Mouse (Mus musculus) hindbrain, embryonic 13.5 days (tissue): Measurements from ENCODE around the gene Cbr2. TPM values are rescaled to one million over a fixed set of nuclear protein-coding genes. Genes with fewer than 3 reads are reported as not detected.
"Not testable (repeated sequence)": the region's sequence is repeated elsewhere in the genome, so short reads cannot be mapped to it uniquely, and the experiment has no call there.

Source experiments
- ATAC-seq: fragments of 200-750 bp; cut with Nextera tagmentation; 2 replicates; pipeline ENCODE4 v1.8.0; 2017; ENCODE audit warnings: moderate TSS enrichment; ENCODE audit not compliant: low FRiP score
- H3K27ac ChIP-seq: fragments of 300-500 bp; sonication (generic); 2 replicates; pipeline ENCODE4 v1.5.1; 2015; ENCODE audit warnings: inconsistent platforms, mild to moderate bottlenecking, moderate library complexity
- H3K27me3 ChIP-seq: fragments of 300-500 bp; sonication (generic); 2 replicates; pipeline ENCODE4 v1.6.1; 2015; ENCODE audit warnings: mild to moderate bottlenecking, inconsistent platforms
- H3K36me3 ChIP-seq: fragments of 300-500 bp; sonication (generic); 2 replicates; pipeline ENCODE4 v1.6.1; 2015; ENCODE audit warnings: mild to moderate bottlenecking, inconsistent platforms
- H3K4me1 ChIP-seq: fragments of 300-500 bp; sonication (generic); replicated peaks from 2 replicates; pipeline ENCODE4 v1.6.1; 2015; ENCODE audit warnings: inconsistent platforms
- H3K4me2 ChIP-seq: fragments of 300-500 bp; sonication (generic); 2 replicates; pipeline ENCODE4 v1.6.1; 2015; ENCODE audit warnings: inconsistent platforms, mild to moderate bottlenecking, moderate library complexity
- H3K4me3 ChIP-seq: fragments of 300-500 bp; sonication (generic); 2 replicates; pipeline ENCODE4 v1.5.1; 2015; ENCODE audit warnings: mild to moderate bottlenecking, inconsistent platforms
- H3K9ac ChIP-seq: fragments of 300-500 bp; sonication (generic); 2 replicates; pipeline ENCODE4 v1.6.1; 2015; ENCODE audit warnings: mild to moderate bottlenecking, inconsistent platforms
- H3K9me3 ChIP-seq: fragments of 300-500 bp; sonication (generic); 2 replicates; pipeline ENCODE4 v1.6.1; 2016; ENCODE audit warnings: inconsistent platforms
- WGBS: fragments of 180-500 bp; shearing (Covaris S2); methylation state at CpG from one replicate; pipeline ENCODE4 v1.1.7; 2015; 5-methylcytosine and 5-hydroxymethylcytosine counted together
- polyA plus RNA-seq: library from polyadenylated mRNA; unstranded; fragments of >200 nt; fragmentation: Nextera tagmentation; extraction: Ambion mirVana; gene quantifications from 2 replicates; pipeline ENCODE4 v1.2.1, GENCODE M21; 2015

Cbr2 gene
- polyA plus RNA-seq, 1 experiment from 2014 or later: 0.49 TPM

- Histone ChIP-seq H3K4me1 (no peaks in the 10 kb centered on the region; the same call in 1 of the 2 replicates), H3K4me3 (no peak overlapping the region), H3K36me3 (no peaks in the 10 kb centered on the region), H3K4me2 (no peak overlapping the region), H3K9me3 (0 out of 2 replicates have a peak, but pooled peaks cover 6% of the 10 kb centered on the region), H3K27me3 (peaks cover 20% of the 10 kb centered on the region), H3K9ac (no peak overlapping the region), H3K27ac (no peak overlapping the region)
- 75% methylated on average over 14 of the region's 14 CpGs for WGBS
- no peak for ATAC-seq
These were observed 30.1 kb upstream of the Cbr2 start for GRCm38 (mm10) chr11:120761811-120762671.

DNA sequence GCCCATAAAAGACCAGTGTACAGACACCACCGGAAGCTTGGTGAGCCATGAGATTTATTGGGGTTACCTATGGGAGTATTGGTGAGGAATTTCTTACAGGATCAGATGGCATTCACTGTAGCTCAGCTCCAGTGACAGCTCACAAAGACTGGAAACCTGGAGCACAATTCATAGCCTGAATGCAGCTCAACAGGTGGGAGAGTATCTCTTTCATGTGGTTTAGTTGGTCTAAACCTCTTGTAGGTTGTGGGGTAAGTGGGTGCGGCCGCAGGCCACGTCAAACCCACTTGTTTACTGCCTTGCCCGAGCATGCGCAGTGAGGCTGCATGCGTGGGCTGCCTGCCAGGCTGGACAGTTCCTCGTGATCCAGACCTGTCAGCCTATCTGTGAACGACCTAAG lies 28.3 kb upstream of the Cbr2 start:
- H3K4me3 ChIP-seq: no peak overlapping the region
- WGBS: 96% methylated on average over 9 of the region's 9 CpGs
- no peak overlapping the region for H3K27ac ChIP-seq
- H3K4me1 ChIP-seq: no peaks in the 10 kb centered on the region; the same call in 1 of the 2 replicates
- no peaks in the 10 kb centered on the region for H3K36me3 ChIP-seq
- peaks cover 13% of the 10 kb centered on the region for H3K27me3 ChIP-seq
- H3K4me2 ChIP-seq: no peak overlapping the region
- H3K9ac ChIP-seq: no peak overlapping the region
- no peak for ATAC-seq
- H3K9me3 ChIP-seq: 0 out of 2 replicates have a peak, but pooled peaks cover 6% of the 10 kb centered on the region

DNA sequence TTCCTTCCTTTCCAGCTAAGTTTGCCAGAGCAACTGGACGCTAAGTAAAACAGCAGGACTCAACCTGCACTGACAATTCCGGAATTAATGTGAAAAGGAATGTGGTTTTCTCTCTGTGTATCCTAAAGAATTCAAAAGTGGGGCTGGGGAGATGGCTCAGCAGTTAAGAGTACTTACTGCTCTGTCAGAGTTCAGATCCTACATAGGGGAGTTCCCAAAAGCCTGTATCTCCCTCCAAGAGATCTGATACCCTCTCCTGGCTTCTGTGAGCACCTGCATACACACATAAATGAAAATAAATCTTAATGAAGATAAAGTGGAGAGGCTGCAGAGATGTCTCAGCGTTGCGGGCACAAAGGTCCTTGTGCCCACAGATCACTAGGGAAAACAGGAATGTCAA lies 19.7 kb upstream of the Cbr2 start:
- no peaks in the 10 kb centered on the region for H3K9me3 ChIP-seq
- WGBS: 74% methylated on average over 4 of the region's 4 CpGs

DNA sequence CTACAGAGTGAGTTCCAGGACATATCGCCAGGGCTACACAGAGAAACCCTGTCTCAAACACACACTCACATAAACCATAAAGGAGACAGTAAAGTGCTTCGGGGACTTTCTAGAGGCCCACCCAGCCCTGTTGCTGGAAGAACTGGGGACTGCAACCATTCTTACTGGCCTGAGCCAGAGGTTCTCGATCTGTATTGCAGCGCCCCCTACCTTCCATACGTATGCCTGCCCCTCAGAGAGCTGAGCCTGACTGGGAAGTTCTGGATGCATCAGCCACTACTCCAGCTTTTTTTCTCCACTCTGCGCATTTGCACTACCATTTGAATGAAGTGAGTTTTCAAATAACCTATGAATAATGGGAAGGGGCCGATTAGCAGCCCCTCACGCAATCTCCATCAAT lies 17.5 kb upstream of the Cbr2 start:
- Histone ChIP-seq H3K4me1 (no peaks in the 10 kb centered on the region), H3K9ac (no peak overlapping the region), H3K27ac (no peak overlapping the region), H3K27me3 (no peaks in the 10 kb centered on the region), H3K4me2 (no peak overlapping the region), H3K9me3 (no peaks in the 10 kb centered on the region), H3K36me3 (no peaks in the 10 kb centered on the region), H3K4me3 (no peak overlapping the region)
- WGBS: 56% methylated on average over 8 of the region's 8 CpGs
- ATAC-seq: no peak

More for the DNA sequence above, 19.7 kb upstream of the Cbr2 start:
- Histone ChIP-seq H3K9ac (no peak overlapping the region), H3K4me3 (no peak overlapping the region), H3K36me3 (no peaks in the 10 kb centered on the region), H3K27me3 (no peaks in the 10 kb centered on the region), H3K4me2 (no peak overlapping the region), H3K27ac (no peak overlapping the region), H3K4me1 (no peaks in the 10 kb centered on the region)
- ATAC-seq: no peak

DNA sequence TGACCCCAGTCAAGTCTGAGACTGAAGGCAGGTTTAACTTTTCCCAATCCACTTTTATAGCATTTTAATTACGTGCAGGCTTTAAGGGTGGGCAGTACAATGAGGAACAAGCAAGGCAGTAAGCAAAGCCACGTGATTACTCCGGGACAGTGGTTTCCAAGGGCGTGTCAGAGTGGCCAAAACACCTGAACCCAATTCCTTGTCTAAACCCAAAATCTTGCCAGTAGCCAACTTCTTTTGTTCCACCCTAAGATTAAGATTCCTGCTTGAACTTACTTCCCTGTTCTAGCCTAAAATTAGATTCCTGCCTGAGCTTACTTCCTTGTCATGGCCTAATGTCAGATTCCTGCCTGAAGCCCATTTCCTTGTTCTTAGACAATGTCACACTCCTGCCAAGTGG lies 16.1 kb upstream of the Cbr2 start:
- Histone ChIP-seq H3K9ac (no peak overlapping the region), H3K36me3 (no peaks in the 10 kb centered on the region), H3K4me3 (no peak overlapping the region), H3K9me3 (no peaks in the 10 kb centered on the region), H3K27ac (no peak overlapping the region), H3K4me1 (no peaks in the 10 kb centered on the region), H3K4me2 (no peak overlapping the region), H3K27me3 (no peaks in the 10 kb centered on the region)
- ATAC-seq: no peak
- WGBS: 87% methylated on average over 4 of the region's 4 CpGs

GRCm38 (mm10) chr11:120744121-120744701 lies 12.3 kb upstream of the Cbr2 start:
- no peak for ATAC-seq
- no peak overlapping the region for H3K9ac ChIP-seq
- no peaks in the 10 kb centered on the region; the same call in 1 of the 2 replicates for H3K27me3 ChIP-seq
- H3K4me2 ChIP-seq: no peak overlapping the region
- 79% methylated on average over 7 of the region's 7 CpGs for WGBS
- no peaks in the 10 kb centered on the region for H3K4me1 ChIP-seq
- no peak overlapping the region for H3K4me3 ChIP-seq
- no peak overlapping the region for H3K27ac ChIP-seq
- no peaks in the 10 kb centered on the region for H3K9me3 ChIP-seq
- H3K36me3 ChIP-seq: no peaks in the 10 kb centered on the region

DNA sequence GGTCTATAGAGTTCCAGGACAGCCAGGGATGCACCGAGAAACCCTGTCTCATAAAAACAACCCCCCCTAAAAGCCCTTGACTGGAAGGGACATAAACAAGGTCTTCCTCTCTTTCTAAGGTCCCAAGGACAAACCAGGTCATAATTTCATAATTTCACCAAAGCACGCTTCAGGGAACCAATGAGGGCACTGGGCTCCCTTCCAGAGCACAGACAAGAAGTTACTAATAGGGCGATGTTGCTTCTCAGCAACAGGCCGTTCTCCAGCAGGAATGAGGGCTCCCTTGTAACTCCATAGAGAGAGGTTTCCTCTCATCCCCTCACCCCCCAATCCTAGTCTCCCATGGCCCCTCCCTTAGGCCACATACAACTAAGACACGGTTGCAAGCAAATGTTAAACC lies 9.1 kb upstream of the Cbr2 start:
- Histone ChIP-seq H3K27me3 (no peaks in the 10 kb centered on the region; the same call in 1 of the 2 replicates), H3K9me3 (no peaks in the 10 kb centered on the region), H3K27ac (no peak overlapping the region), H3K4me2 (no peak overlapping the region), H3K9ac (no peak overlapping the region), H3K36me3 (no peaks in the 10 kb centered on the region), H3K4me1 (no peaks in the 10 kb centered on the region), H3K4me3 (no peak overlapping the region)
- 93% methylated on average over 5 of the region's 5 CpGs for WGBS
- ATAC-seq: no peak

DNA sequence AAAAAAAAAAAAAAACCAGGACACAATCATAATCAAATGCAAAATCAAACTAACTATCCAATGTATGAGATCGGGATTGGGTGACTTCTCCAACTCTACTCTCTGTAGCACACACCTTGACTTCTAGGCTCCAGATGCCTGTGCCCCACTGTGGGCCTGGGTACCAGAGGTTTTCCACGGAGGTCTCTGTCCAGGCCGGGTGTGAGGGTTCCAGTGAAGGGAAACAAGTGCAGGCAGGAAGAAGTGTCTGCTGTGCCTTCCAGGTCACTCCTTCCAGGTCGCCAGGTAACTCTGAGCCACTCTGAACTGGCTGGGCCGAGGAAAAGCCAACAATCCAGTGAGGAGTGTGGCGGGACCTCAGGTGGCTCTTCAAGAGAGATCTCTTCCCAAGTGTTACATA lies 4.5 kb upstream of the Cbr2 start:
- no peak overlapping the region for H3K4me2 ChIP-seq
- no peak overlapping the region for H3K9ac ChIP-seq
- H3K27me3 ChIP-seq: peaks cover 20% of the 10 kb centered on the region
- no peaks in the 10 kb centered on the region for H3K36me3 ChIP-seq
- no peak for ATAC-seq
- H3K9me3 ChIP-seq: no peaks in the 10 kb centered on the region
- no peak overlapping the region for H3K4me3 ChIP-seq
- WGBS: 79% methylated on average over 6 of the region's 6 CpGs
- H3K27ac ChIP-seq: no peak overlapping the region
- no peaks in the 10 kb centered on the region for H3K4me1 ChIP-seq

GRCm38 (mm10) chr11:120733521-120733920 lies 1.6 kb upstream of the Cbr2 start:
- WGBS: 64% methylated on average over 6 of the region's 6 CpGs
- H3K4me1 ChIP-seq: no peaks in the 10 kb centered on the region
- no peak overlapping the region for H3K4me3 ChIP-seq
- H3K36me3 ChIP-seq: no peaks in the 10 kb centered on the region
- no peak overlapping the region for H3K27ac ChIP-seq
- H3K9me3 ChIP-seq: no peaks in the 10 kb centered on the region
- H3K27me3 ChIP-seq: peaks cover 36% of the 10 kb centered on the region
- no peak for ATAC-seq
- H3K9ac ChIP-seq: no peak overlapping the region
- H3K4me2 ChIP-seq: no peak overlapping the region

DNA sequence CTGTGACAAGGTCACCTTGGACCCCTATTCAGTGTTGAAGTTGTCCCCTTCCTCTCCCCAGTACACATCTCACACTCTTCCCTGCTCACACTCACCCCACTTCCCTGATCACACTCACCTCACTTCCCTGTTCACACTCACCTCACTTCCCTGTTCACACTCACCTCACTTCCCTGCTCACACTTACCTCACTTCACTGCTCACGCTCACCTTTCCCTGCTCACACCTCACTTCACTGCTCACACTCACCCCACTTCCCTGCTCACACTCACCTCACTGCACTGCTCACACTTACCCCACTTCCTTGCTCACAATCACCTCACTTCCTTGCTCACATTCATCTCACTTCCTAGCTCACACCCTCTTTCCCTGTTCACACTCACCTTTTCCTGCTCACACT lies 519 bp downstream of the Cbr2 start:
- Histone ChIP-seq H3K9me3 (no peaks in the 10 kb centered on the region), H3K27me3 (peaks cover 42% of the 10 kb centered on the region), H3K4me3 (no peak overlapping the region), H3K9ac (no peak overlapping the region), H3K27ac (no peak overlapping the region), H3K4me1 (peaks cover 9% of the 10 kb centered on the region), H3K4me2 (no peak overlapping the region), H3K36me3 (no peaks in the 10 kb centered on the region)
- WGBS: 95% methylated on average over 1 of the region's 1 CpGs
- no peak for ATAC-seq

DNA sequence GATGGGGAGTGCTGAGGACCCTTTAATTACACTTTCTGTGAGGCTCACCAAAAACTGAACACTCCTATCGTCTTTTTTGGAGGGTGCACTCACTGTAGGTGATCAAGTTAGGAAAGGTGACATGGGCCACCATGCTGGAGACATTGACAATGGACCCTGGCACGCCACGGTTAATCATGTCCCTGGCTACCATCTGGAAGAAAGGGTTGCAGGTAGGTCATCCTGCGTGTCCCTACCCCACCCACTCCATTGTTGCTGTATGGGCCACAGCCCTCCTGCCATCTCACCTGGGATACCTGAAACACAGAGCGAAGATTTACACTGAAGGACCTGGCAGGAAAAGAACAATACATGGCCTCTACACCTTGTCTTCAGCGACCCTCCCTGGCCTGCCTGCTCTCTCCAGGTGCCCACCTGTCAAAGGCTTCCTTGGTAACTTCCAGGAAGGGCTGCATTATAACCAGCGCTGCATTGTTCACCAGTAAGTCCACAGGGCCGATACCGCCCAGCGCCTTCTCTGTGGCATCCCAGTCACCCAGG lies 1.5 kb downstream of the Cbr2 start:
- H3K27ac ChIP-seq: no peak overlapping the region
- peaks cover 4% of the 10 kb centered on the region; the same call in 1 of the 2 replicates for H3K36me3 ChIP-seq
- H3K4me1 ChIP-seq: peaks cover 12% of the 10 kb centered on the region
- no peak overlapping the region for H3K4me2 ChIP-seq
- H3K4me3 ChIP-seq: no peak overlapping the region
- no peaks in the 10 kb centered on the region for H3K9me3 ChIP-seq
- H3K9ac ChIP-seq: no peak overlapping the region; the same call in 1 of the 2 replicates
- whole genome bisulfite sequencing: 86% methylated on average over 10 of the region's 10 CpGs
- no peak for ATAC-seq
- peaks cover 52% of the 10 kb centered on the region for H3K27me3 ChIP-seq

DNA sequence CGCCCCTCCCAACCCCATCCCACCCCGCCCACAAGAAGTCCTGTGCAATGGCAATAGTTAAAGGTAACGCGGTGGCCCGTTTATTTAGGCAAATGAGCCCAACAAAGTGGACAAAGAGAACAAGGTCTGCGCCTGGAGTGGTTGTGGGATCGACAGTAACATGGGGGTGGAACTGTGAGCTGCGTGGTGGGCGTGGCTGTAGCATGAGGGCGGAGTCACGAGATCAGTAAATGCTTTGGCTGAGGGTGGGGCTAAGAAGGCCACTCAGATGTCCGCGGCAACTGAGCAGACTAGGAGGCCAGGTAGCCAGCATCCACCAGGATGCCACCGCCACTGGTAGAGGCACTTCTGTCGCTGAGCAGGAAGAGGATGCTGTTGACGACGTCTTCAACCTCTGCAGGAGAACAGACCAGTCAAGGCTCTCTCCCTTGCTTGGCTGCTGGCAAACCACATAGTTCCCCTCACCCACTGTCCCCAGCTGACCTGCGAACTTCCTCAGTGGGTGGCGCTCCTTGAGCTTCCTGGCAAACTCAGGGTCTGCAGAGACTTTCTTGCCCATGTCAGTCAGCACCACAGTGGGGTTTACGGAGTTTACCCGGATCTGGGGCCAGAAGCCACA lies 2.4 kb downstream of the Cbr2 start:
- not testable (repeated sequence) for H3K36me3 ChIP-seq, H3K4me3 ChIP-seq, H3K9me3 ChIP-seq, H3K9ac ChIP-seq, ATAC-seq, H3K27ac ChIP-seq
- Histone ChIP-seq H3K27me3 (peaks cover 51% of the 10 kb centered on the region), H3K4me1 (peaks cover 12% of the 10 kb centered on the region), H3K4me2 (0 out of 2 replicates have a peak overlapping the region, but pooled peaks have one; percentile 21)
- under 1% methylated on average over 18 of the region's 21 CpGs for WGBS
